ENCODE assay signal across 31 mouse cellular contexts in the genomic region with DNA sequence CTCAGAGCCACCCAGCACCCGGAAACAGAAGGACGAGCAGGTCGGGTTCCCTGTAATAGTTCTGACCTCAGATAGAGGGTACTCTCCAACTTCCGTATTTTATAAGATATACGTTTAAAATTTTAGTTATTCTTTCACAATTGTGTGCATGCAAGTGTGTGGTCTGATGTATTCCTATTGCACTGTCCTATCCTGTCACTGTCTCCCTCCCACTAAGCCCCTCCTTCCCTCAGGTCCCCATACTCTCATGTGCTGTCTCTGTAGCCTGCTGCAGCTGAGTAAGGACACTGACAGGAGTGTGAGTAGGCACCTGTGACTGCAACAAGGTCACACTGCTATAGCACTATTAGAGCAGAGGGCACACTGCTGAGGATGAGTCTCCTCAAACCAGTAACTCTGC.
"Had no signal": no experiment of that assay in that cellular context is flagged by ENCODE, and none has a peak within 500 bp of the region (broad histone marks: within the 10 kb centered on the region; RNA-seq: fewer than 3 reads in every experiment).

No protein-coding gene starts in this region.

- H3K4me1 ChIP-seq: limb, embryonic 12.5 days; limb, embryonic 13.5 days; limb, embryonic 15.5 days; liver, embryonic 12.5 days; liver, embryonic 13.5 days; liver, embryonic 15.5 days; lung, embryonic 15.5 days; midbrain, embryonic 10.5 days; midbrain, embryonic 12.5 days; midbrain, embryonic 13.5 days; midbrain, embryonic 15.5 days; neural tube, embryonic 12.5 days had no signal

- H3K4me3 ChIP-seq: left cerebral cortex, adult 2 months; limb, embryonic 10.5 days; limb, embryonic 12.5 days; limb, embryonic 13.5 days; limb, embryonic 15.5 days; liver, embryonic 12.5 days; liver, embryonic 13.5 days; liver, embryonic 15.5 days; lung, embryonic 15.5 days; midbrain, embryonic 10.5 days; midbrain, embryonic 12.5 days; midbrain, embryonic 13.5 days; midbrain, embryonic 15.5 days; myocyte; neural tube, embryonic 12.5 days had no signal

- H3K27ac ChIP-seq: left cerebral cortex, adult 2 months; limb, embryonic 10.5 days; limb, embryonic 12.5 days; limb, embryonic 13.5 days; limb, embryonic 15.5 days; liver, embryonic 12.5 days; liver, embryonic 13.5 days; liver, embryonic 14.5 days; liver, embryonic 15.5 days; lung, embryonic 15.5 days; macrophage; midbrain, embryonic 10.5 days; midbrain, embryonic 12.5 days; midbrain, embryonic 13.5 days; midbrain, embryonic 15.5 days; neural tube, embryonic 12.5 days had no signal

- DNase-seq: left cerebral cortex, postnatal 4 days; liver; liver, embryonic 13.5 days; liver, postnatal 0 days; lung, adult 18-20 months; lung, adult 2 months; lung, embryonic 14.5 days; lung, postnatal 10 days; lung, postnatal 14 days; lung, postnatal 36 days; lung, postnatal 4 days had no signal

- H3K9me3 ChIP-seq: limb, embryonic 10.5 days; limb, embryonic 12.5 days; limb, embryonic 13.5 days; limb, embryonic 15.5 days; liver, embryonic 12.5 days; liver, embryonic 13.5 days; liver, embryonic 15.5 days; lung, embryonic 15.5 days; midbrain, embryonic 10.5 days; midbrain, embryonic 12.5 days; midbrain, embryonic 13.5 days; midbrain, embryonic 15.5 days; neural tube, embryonic 12.5 days had no signal

- ATAC-seq: liver, embryonic 12.5 days; liver, postnatal 0 days; lung, postnatal 0 days; midbrain, embryonic 13.5 days; midbrain, embryonic 15.5 days; midbrain, embryonic 16.5 days had no signal

- H3K4me2 ChIP-seq: limb, embryonic 12.5 days; limb, embryonic 13.5 days; limb, embryonic 15.5 days; liver, embryonic 11.5 days; liver, embryonic 12.5 days; liver, embryonic 13.5 days; liver, embryonic 15.5 days; lung, embryonic 14.5 days; lung, embryonic 15.5 days; midbrain, embryonic 11.5 days; midbrain, embryonic 12.5 days; midbrain, embryonic 13.5 days; midbrain, embryonic 15.5 days; neural tube, embryonic 12.5 days had no signal

- H3K27me3 ChIP-seq: limb, embryonic 12.5 days; limb, embryonic 13.5 days; limb, embryonic 15.5 days; liver, embryonic 12.5 days; liver, embryonic 13.5 days; liver, embryonic 15.5 days; lung, embryonic 15.5 days; midbrain, embryonic 12.5 days; midbrain, embryonic 13.5 days; midbrain, embryonic 15.5 days; neural tube, embryonic 12.5 days had no signal

- H3K9ac ChIP-seq: limb, embryonic 12.5 days; limb, embryonic 13.5 days; limb, embryonic 15.5 days; liver, embryonic 12.5 days; liver, embryonic 13.5 days; liver, embryonic 14.5 days; liver, embryonic 15.5 days; liver, postnatal 0 days; lung, embryonic 14.5 days; lung, embryonic 15.5 days; midbrain, embryonic 12.5 days; midbrain, embryonic 13.5 days; midbrain, embryonic 15.5 days; neural tube, embryonic 12.5 days had no signal
